Mouse (Mus musculus) hindbrain, embryonic 14.5 days (tissue): ENCODE results near the gene Prss41. TPM values are rescaled to one million over a fixed set of nuclear protein-coding genes. Genes with fewer than 3 reads are reported as not detected.
"Not testable (repeated sequence)": the region's sequence is repeated elsewhere in the genome, so short reads cannot be mapped to it uniquely, and the experiment has no call there.

Source experiments
- ATAC-seq: fragments of 200-750 bp; cut with Nextera tagmentation; 2 replicates; pipeline ENCODE4 v1.8.0; 2017; ENCODE audit warnings: moderate number of reproducible peaks, mild to moderate bottlenecking, moderate TSS enrichment, moderate library complexity; ENCODE audit not compliant: low FRiP score
- DNase-seq: peaks from one replicate; pipeline ENCODE4 v3.0.0-alpha.2; 2015; ENCODE audit warnings: low spot score
- H3K27ac ChIP-seq: fragments of 300-500 bp; sonication (generic); 2 replicates; pipeline ENCODE4 v1.5.1; 2014; ENCODE audit warnings: mild to moderate bottlenecking, moderate library complexity
- H3K27me3 ChIP-seq: fragments of 300-500 bp; sonication (generic); 2 replicates; pipeline ENCODE4 v1.6.1; 2014; ENCODE audit warnings: mild to moderate bottlenecking, low read length, mixed read lengths; ENCODE audit not compliant: control insufficient read depth, insufficient read depth
- H3K36me3 ChIP-seq: fragments of 300-500 bp; sonication (generic); replicated peaks from 2 replicates; pipeline ENCODE4 v1.6.1; 2014; ENCODE audit not compliant: control insufficient read depth, insufficient read depth
- H3K4me1 ChIP-seq: fragments of 300-500 bp; sonication (generic); replicated peaks from 2 replicates; pipeline ENCODE4 v1.6.1; 2014; ENCODE audit warnings: antibody characterized with exemption, low read length, mixed read lengths; ENCODE audit not compliant: control insufficient read depth, insufficient read depth
- H3K4me2 ChIP-seq: fragments of 300-500 bp; sonication (generic); replicated peaks from 2 replicates; pipeline ENCODE4 v1.6.1; 2014; ENCODE audit warnings: mild to moderate bottlenecking, moderate library complexity
- H3K4me3 ChIP-seq: fragments of 300-500 bp; sonication (generic); replicated peaks from 2 replicates; pipeline ENCODE4 v1.5.1; 2014; ENCODE audit warnings: mild to moderate bottlenecking, low read length
- H3K9ac ChIP-seq: fragments of 300-500 bp; sonication (generic); 2 replicates; pipeline ENCODE4 v1.6.1; 2014
- H3K9me3 ChIP-seq: fragments of 300-500 bp; sonication (generic); 2 replicates; pipeline ENCODE4 v1.6.1; 2016; ENCODE audit warnings: low read length; ENCODE audit not compliant: control insufficient read depth
- WGBS: fragments of 180-500 bp; shearing (Covaris S2); extraction: QIAGEN DNeasy Blood & Tissue Kit; methylation state at CpG from one replicate; pipeline ENCODE4 v1.1.7; 2014; 5-methylcytosine and 5-hydroxymethylcytosine counted together
- polyA plus RNA-seq: library from polyadenylated mRNA; unstranded; fragments of >200 nt; fragmentation: Nextera tagmentation; extraction: Ambion mirVana; gene quantifications from 2 replicates; pipeline ENCODE4 v1.2.1, GENCODE M21; 2014

The Prss41 gene
- polyA plus RNA-seq, result 1.1 and 2.3 TPM in 2 replicates

- no peaks in the 10 kb centered on the region for H3K27me3 ChIP-seq
- no peak within 1 kb of the TSS for H3K9ac ChIP-seq
- WGBS, result 15% methylated on average over 19 of the region's 19 CpGs
- no peaks in the 10 kb centered on the region for H3K36me3 ChIP-seq
- no peaks in the 10 kb centered on the region for H3K9me3 ChIP-seq
- H3K4me1 ChIP-seq, result no peaks in the 10 kb centered on the region
- ATAC-seq, result no peak
- H3K4me2 ChIP-seq, result peak within 1 kb of the TSS; percentile 14
- DNase-seq, result no peak
- H3K27ac ChIP-seq, result no peak within 1 kb of the TSS
- no peak within 1 kb of the TSS for H3K4me3 ChIP-seq
Measured at GRCm38 (mm10) chr17:23843812-23844273, at the start of gene Prss41, which contains the start of gene Prss32. Gene Prss41 (minus strand): TSS chr17:23844172. Gene Prss32 (plus strand): TSS chr17:23843855.

- H3K36me3 ChIP-seq, H3K9me3 ChIP-seq, DNase-seq, H3K4me3 ChIP-seq, H3K27ac ChIP-seq, ATAC-seq, H3K27me3 ChIP-seq, H3K9ac ChIP-seq, H3K4me2 ChIP-seq, H3K4me1 ChIP-seq: not testable (repeated sequence)
- 80% methylated on average over 4 of the region's 4 CpGs for WGBS
Measured at GRCm38 (mm10) chr17:23880576-23880975, 36.6 kb upstream of the Prss41 start, which contains the start of the genes Dcpp1 and Dcpp2. Gene Dcpp1 (plus strand): TSS chr17:23880876. Gene Dcpp2 (plus strand): TSS chr17:23880880.

DNA sequence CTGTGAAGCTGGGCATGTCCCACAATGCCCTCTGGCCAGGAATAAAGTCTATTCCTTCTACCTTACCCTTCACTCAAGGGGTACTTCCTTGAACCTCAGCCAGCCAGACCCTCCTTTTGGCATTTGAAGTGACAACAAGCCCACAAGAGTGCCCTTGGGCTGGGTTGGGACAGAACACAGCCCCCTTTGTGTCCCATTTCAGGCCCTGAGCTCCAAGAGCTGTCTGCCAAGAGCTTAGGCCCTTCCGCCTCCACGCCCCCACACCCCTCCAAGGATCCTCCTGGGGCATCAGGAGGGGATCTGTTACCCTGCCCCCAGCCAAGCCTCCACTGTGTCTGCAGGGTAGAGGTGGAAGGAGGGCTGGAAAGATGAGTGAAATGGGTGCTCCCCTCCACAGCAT, 33.2 kb upstream of the Prss41 start:
- Histone ChIP-seq H3K36me3 (no peaks in the 10 kb centered on the region), H3K4me3 (no peak overlapping the region), H3K27me3 (no peaks in the 10 kb centered on the region), H3K9me3 (no peaks in the 10 kb centered on the region), H3K4me2 (no peak overlapping the region), H3K9ac (no peak overlapping the region), H3K4me1 (no peaks in the 10 kb centered on the region), H3K27ac (no peak overlapping the region)
- DNase-seq, result peak; percentile 25
- peak; percentile 63 for ATAC-seq
- 82% methylated on average over 2 of the region's 2 CpGs for WGBS

GRCm38 (mm10) chr17:23876741-23877140, 32.8 kb upstream of the Prss41 start:
- H3K27ac ChIP-seq, result no peak overlapping the region
- ATAC-seq (peak; percentile 77), DNase-seq (peak; percentile 30)
- H3K27me3 ChIP-seq, result no peaks in the 10 kb centered on the region
- H3K36me3 ChIP-seq, result no peaks in the 10 kb centered on the region
- H3K9me3 ChIP-seq, result no peaks in the 10 kb centered on the region
- WGBS, result 45% methylated on average over 3 of the region's 3 CpGs
- H3K4me2 ChIP-seq, result no peak overlapping the region
- no peak overlapping the region for H3K9ac ChIP-seq
- no peaks in the 10 kb centered on the region for H3K4me1 ChIP-seq
- no peak overlapping the region for H3K4me3 ChIP-seq

DNA sequence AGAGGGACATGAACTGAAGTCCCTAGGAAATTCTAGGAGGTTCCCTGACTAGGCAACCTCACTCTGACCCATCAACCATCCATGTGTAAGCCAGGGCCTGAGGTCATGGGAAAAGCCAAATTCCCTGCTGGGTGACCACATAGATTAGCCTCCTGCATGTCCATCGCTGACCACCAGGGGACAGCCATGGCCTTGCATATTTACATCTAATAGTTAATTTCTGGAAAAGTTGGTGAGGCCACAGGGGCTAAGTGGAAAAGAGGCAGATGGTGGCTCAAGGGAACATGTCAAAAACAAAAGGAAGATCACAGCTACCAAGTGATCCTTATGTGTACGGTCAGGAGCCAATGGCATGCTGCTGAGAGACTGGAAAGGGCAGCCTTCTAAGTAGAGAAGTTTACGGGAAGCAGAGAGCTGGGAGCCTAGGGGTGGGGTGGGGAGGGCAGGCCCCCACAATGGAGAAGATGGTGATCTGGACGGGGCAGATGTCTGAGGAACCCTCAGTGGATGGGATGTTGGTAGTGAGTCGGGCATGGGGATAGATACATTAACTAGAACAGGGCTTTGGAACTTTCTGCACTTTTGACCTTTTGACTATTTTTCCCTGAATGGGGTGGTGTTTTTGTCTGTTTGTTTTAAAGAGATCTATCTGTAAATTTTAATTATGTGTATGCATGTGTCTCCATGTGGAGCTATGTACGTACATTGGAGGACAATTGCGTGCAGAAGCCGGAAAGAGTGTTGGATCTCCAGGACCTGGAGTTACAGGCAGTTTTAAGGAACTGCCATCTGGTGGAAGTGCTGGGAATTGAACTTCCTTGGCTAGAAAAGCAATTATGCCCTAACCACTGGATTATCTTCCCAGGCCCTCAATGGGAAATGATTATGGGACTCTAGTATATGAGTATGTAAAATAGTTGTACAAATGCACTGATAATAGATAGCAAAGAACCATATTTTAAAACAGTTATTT, 30.2 kb upstream of the Prss41 start:
- Histone ChIP-seq H3K4me2 (no peak overlapping the region), H3K4me3 (no peak overlapping the region), H3K9ac (no peak overlapping the region), H3K36me3 (no peaks in the 10 kb centered on the region), H3K27me3 (no peaks in the 10 kb centered on the region), H3K4me1 (no peaks in the 10 kb centered on the region), H3K9me3 (no peaks in the 10 kb centered on the region), H3K27ac (no peak overlapping the region)
- peak; percentile 52 for DNase-seq
- 48% methylated on average over 8 of the region's 8 CpGs for WGBS
- no peak for ATAC-seq

DNA sequence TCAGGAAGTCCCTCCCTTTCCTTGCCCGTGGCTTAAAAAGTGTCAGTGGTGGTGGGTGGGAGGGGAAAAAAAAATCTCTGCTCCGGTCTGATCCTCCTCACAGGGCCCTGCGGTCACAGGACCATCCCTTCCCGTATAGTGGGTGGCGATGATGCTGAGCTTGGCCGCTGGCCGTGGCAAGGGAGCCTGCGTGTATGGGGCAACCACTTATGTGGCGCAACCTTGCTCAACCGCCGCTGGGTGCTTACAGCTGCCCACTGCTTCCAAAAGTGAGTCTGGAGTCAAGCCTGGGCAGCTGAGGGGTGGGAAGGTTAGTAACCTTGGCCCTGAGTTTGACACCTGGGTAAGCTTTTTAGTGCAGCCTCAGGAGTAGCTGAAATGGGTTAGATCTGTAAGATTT, 24.5 kb upstream of the Prss41 start:
- H3K9ac ChIP-seq, result no peak overlapping the region
- no peak overlapping the region for H3K4me2 ChIP-seq
- H3K36me3 ChIP-seq, result no peaks in the 10 kb centered on the region
- no peak for ATAC-seq
- H3K4me3 ChIP-seq, result no peak overlapping the region
- DNase-seq, result no peak
- no peak overlapping the region for H3K27ac ChIP-seq
- 95% methylated on average over 11 of the region's 11 CpGs for WGBS
- no peaks in the 10 kb centered on the region for H3K27me3 ChIP-seq
- H3K4me1 ChIP-seq, result no peaks in the 10 kb centered on the region
- no peaks in the 10 kb centered on the region for H3K9me3 ChIP-seq

DNA sequence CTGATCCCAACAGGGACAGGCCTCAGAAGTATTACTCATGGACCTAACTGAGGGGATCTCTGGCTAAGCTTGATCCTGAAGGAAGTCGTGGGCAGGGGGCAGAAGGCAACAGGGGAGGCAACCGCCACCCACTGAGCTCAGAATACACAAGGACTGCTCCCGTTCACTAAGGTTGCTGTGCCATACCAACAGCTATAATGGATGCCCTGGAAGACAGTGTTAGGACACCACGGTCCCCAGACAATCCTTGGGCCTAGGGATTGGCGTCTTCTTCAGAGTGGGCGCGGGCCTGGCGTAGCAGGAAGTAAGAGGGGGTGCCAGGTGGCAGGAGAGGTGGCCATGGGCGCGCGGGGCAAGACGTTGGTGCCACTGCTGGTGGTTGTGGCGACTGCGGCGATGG, 23.8 kb upstream of the Prss41 start, which contains the start of gene Prss21:
Prss21 (plus strand) TSS at position 301 of the 400 bp plus-strand sequence.
- H3K9ac ChIP-seq, result no peak within 1 kb of the TSS
- ATAC-seq (no peak), DNase-seq (no peak)
- no peaks in the 10 kb centered on the region for H3K27me3 ChIP-seq
- H3K9me3 ChIP-seq, result no peaks in the 10 kb centered on the region
- H3K27ac ChIP-seq, result no peak within 1 kb of the TSS
- no peak within 1 kb of the TSS for H3K4me3 ChIP-seq
- 84% methylated on average over 15 of the region's 15 CpGs for WGBS
- no peaks in the 10 kb centered on the region for H3K36me3 ChIP-seq
- no peak within 1 kb of the TSS for H3K4me2 ChIP-seq
- no peaks in the 10 kb centered on the region for H3K4me1 ChIP-seq

- Histone ChIP-seq H3K4me3 (no peak overlapping the region), H3K27me3 (no peaks in the 10 kb centered on the region), H3K9me3 (no peaks in the 10 kb centered on the region), H3K4me2 (no peak overlapping the region), H3K36me3 (no peaks in the 10 kb centered on the region), H3K27ac (no peak overlapping the region), H3K9ac (no peak overlapping the region), H3K4me1 (no peaks in the 10 kb centered on the region)
- WGBS, result 78% methylated on average over 4 of the region's 4 CpGs
- ATAC-seq (no peak), DNase-seq (no peak)
Measured at GRCm38 (mm10) chr17:23862926-23863325, 19.0 kb upstream of the Prss41 start.

DNA sequence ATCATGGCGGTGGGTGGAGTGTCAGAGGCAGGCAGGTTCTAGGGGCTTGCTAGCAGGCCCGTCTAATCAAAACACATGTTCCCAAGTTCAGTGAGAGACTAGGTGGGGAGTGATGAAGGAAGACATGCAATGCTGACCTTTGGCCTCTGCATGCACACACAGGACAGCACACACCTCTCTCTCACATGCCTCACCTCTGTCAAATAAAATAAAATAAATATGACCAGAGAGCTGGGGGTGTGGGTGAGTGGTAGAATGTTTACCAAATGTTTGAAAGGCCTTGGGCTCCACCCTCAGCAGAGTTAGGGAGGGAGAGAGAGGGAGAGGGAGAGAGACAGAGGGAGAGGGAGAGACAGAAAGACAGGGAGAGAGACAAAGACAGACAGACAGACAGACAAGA, 13.9 kb upstream of the Prss41 start:
- Histone ChIP-seq H3K9me3 (no peaks in the 10 kb centered on the region), H3K27me3 (no peaks in the 10 kb centered on the region), H3K36me3 (no peaks in the 10 kb centered on the region), H3K4me3 (no peak overlapping the region), H3K4me2 (no peak overlapping the region), H3K27ac (no peak overlapping the region), H3K9ac (no peak overlapping the region), H3K4me1 (no peaks in the 10 kb centered on the region)
- ATAC-seq (no peak), DNase-seq (no peak)
- 86% methylated on average over 2 of the region's 2 CpGs for WGBS
